Mouse (Mus musculus) ovary, postnatal 36 days (tissue): ENCODE results near the gene Pcnp.
"Not testable (repeated sequence)": the region's sequence is repeated elsewhere in the genome, so short reads cannot be mapped to it uniquely, and the experiment has no call there.

Source experiments
- DNase-seq: peaks from one replicate; pipeline ENCODE4 v3.0.0; 2022; ENCODE audit warnings: low spot score, mixed read lengths

The Pcnp gene

DNA sequence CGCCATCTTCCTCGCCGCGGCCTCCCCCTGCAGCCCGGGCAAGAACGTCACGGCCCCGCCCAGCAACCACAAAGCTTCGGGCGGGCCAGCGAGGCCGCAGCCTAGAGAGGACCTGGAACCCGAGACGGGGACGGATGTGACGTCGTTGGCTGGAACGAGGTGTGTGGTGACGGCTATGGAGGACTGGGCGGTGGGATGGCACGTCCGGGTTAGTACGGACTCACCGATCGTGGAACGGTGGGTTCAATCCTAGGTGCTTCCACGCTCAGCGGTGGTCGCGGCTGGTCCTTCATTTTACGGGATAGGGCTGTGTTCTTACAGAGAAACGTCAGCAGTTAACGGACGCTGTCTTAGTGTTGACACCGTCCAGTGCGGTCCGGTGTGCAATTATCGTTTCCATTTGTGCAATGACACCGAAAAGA lies at the start of gene Pcnp:
Gene Pcnp, minus strand, starts transcription at position 79 of the 422 bp plus-strand sequence.
- DNase-seq = peak; percentile 97

DNA sequence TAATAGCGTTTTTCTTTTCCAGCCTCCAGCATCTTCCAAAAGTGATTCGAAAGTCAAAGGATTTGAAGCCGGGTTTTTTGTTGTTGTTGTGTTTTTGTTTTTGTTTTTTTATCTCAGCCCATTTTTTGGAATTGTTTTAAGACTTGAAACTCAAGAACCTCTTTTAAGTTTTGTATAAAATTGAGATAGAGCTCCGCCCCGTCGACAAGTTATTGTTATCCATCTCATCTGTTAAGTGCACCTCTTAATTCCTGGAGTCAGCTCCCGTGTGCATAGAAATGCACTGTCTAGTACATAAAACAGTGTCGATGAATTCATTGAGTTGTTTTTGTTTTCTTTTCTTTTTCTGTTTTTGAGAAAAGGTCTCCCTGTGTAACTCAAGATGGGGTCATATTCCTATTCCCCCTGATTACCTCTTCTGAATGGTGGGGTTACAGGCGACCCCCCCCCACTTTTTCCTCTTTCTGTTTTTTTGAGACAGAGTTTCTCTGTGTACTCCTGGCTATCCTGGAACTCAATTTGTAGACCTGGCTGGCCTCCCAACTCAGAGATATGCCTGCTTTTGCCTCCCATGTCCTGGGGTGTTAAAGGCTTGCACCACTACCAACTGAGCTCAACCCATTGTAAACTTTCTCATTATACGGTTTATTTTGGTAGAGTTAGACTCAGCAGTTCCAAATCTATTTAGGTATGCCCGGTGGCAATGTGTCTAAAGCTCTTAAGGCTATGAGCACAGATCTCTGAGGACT lies 46.8 kb upstream of the Pcnp start:
- no peak for DNase-seq

GRCm38 (mm10) chr16:56075222-56076111 lies 45.9 kb upstream of the Pcnp start:
- DNase-seq = peak; percentile 80

DNA sequence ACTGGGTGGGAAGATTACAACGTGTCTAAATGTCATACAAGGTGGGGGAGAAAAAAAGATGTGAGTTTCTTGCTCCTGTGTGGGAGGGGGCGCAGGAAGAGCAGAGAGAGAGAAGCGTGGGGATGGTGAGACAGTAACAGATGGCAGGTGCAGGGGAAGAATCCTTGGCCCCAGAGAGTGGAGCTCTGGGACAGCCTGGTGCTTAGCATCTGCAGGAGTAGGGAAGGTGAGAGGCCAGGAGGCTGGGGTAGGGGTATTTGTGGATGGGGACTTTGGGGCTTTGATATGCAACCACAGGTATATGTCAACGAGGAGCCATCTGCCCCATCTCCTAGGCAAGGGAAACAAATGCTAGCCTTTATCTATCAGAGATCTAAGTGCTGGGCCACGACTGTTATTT lies 45.0 kb upstream of the Pcnp start:
- DNase-seq = no peak

- DNase-seq = no peak
Measured at GRCm38 (mm10) chr16:56074122-56074521, 44.6 kb upstream of the Pcnp start.

GRCm38 (mm10) chr16:56073150-56073549 lies 43.6 kb upstream of the Pcnp start:
- not testable (repeated sequence) for DNase-seq

- DNase-seq = no peak
Measured at GRCm38 (mm10) chr16:56072533-56072932, 43.0 kb upstream of the Pcnp start.

DNA sequence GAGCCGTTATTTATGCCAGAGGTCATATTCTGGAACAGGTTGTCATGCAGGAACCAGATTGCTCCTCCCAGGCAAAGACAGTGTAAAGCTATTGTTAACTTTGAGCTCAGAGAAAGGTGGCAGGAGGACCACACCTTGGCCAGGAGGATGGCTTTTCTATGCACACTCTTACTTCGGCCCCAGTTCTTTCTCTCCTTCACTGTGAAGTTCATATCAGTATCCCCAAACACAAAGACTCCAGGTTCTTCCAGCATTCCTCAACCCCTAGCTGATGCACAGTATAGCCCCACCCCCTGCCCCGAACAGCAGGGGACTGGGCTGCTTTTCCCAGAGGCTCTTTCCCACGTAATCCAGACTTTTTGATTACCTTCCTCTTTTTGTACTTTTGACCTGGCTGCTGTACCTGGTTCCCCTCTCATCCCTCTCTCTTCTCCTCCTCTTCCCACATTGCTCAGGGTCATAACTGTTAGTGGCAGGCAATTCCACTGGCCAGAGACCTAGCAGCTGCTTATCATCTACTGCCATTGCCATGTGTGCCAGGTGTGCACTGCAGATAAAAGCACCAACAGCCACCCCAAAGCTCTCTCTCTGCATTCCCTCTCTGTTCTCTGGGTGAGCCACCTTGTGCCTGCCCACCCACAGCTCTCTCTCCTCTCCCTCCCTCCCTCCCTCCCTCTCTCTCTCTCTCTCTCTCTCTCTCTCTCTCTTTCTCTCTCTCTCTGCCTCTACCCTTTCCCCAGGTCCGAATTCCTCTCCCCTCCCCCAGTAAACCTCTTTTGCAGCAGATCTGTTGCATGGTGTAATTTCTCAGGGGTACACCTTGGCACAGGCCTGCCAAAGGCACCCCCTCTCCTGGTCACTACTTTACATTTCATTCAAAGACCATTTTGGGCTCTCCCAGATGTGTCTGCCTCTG lies 42.0 kb upstream of the Pcnp start:
- DNase-seq = no peak

DNA sequence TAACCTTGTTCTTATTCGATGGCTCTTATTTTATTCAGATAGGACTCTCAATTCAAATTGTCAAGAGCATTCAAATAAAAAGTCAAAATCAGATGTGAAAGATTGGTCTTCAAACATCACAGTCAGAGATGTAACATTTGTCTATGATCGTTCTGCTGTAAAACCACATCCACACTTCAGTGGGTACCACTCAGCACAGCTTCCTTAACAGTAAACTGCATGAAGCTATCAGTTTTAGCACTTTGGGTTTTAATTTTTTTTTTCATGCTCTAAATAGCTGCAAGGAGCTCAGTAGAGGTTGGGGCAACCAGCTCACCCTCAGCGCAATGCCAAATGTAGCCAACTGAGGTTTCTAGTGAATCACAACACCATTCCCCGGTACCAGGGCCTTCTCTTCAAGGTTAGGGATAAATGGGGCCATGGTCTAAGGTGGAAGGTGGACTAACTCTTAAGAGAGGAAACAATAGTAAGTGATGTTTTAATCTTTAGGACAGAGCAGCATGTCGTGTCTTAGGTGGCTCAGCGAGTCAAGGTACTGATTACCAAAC lies 39.1 kb upstream of the Pcnp start:
- DNase-seq = no peak

GRCm38 (mm10) chr16:56066113-56066512 lies 36.6 kb upstream of the Pcnp start:
- DNase-seq = no peak

DNA sequence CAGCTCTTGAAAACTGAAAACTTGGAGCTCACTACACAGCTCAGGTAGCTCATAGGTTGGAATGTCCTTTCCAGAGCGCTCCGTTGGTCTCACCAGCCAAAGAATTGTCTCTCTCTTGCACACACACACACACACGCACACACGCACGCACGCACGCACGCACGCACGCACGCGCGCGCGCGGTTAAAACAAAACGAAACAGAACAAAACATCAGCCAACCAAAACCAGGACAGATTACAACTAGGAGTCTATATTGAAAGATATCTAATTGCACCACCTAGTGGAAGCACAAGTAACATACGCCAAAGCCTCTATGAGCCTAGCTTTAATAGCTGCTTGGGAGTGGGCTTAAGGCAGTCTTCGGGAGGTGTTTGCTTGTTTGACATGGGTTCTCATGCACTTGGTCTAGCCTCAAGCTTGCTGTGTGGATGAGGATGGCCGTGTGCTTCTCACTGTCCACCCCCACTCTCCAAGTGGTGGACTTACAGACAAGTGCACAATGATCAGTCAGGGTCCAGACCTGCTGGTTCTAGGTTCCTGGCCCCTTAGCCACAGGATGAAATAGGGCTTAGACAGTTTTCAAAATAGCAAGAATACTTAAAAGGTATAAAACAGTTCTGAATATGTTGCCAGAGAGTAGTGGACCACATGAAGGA lies 34.9 kb upstream of the Pcnp start:
- DNase-seq = peak; percentile 52

DNA sequence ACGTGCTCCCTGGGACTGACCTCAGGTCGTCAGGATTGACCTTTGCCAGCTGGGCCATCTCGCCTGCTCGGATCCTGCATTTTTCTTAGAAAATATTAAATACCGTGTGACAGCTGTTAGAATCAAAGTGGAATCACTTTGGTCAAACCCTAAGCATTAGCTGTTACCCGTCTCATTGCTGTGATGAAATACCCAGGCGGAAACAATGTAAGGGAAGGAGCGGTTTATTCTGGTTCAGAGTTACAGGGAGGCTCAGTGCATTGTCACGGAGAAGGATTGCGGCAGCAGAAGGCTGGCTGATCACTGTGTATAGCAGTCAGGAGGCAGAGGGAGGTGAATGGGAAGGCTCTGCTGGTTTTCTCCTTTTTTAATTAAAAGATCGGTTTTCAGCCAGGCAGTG lies 33.4 kb upstream of the Pcnp start:
- DNase-seq = no peak

- no peak for DNase-seq
Measured at GRCm38 (mm10) chr16:56061995-56062594, 32.6 kb upstream of the Pcnp start.

- DNase-seq = no peak
Measured at GRCm38 (mm10) chr16:56058151-56058550, 28.6 kb upstream of the Pcnp start.

- no peak for DNase-seq
Measured at GRCm38 (mm10) chr16:56056944-56057590, 27.5 kb upstream of the Pcnp start.

- DNase-seq = no peak
Measured at GRCm38 (mm10) chr16:56055911-56056310, 26.4 kb upstream of the Pcnp start.

DNA sequence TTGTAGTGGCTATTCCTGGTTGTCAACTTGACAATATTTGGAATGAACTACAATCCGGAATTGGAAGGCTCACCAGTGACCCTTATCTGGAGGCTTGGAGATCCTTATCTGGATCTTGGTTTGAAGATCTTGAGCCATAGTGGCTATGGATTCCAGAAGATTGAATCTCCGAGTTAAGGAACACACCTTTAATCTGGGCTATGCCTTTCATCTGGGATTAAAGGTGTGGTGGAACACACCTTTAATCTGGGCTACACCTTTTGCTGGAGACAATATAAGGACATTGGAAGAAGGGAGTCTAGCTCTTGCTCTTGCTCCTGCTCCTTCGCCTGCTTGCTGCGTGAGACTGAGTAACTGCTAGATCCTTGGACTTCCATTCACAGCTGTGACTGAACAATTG lies 18.5 kb upstream of the Pcnp start, which contains the start of gene Senp7:
Gene Senp7, plus strand, starts transcription at position 301 of the 400 bp plus-strand sequence.
- DNase-seq = not testable (repeated sequence)

DNA sequence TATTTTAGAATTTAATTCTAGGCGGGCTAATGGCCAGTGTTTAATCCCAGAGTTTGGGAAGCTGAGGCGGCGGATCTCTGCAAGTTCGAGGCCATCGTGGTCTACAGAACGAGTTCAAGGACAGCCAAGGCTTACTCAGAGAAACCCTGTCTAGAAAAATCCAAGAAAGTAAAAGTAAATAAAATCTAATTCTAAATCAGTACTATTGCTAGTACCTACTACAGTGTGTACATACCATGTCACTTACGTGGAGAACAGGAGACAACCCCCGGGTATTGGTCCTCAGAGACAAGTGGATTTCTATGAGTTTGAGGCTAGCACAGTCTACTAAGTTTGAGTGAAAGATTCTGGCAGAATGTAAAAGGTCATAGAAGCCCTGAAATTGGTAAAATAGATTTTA lies 8.6 kb upstream of the Pcnp start:
- DNase-seq = no peak

- DNase-seq = peak; percentile 92
Measured at GRCm38 (mm10) chr16:56037138-56038010, 7.8 kb upstream of the Pcnp start, which contains the start of gene Trmt10c. Gene Trmt10c (minus strand): TSS chr16:56037819.
